Mouse (Mus musculus) left cerebral cortex, postnatal 10 days (tissue): Measurements from ENCODE around the gene Mrgprb8. TPM values are rescaled to one million over a fixed set of nuclear protein-coding genes. Genes with fewer than 3 reads are reported as not detected.
"Not testable (repeated sequence)": the region's sequence is repeated elsewhere in the genome, so short reads cannot be mapped to it uniquely, and the experiment has no call there.

ENCODE experiments used
- DNase-seq, 2 experiments: peaks; one replicate each; pipeline ENCODE4 v3.0.0; 2021 to 2022; ENCODE audit warnings: low spot score in 2 of 2, mixed read lengths in 1 of 2; ENCODE audit errors: extremely low spot score in 1 of 2
- intact Hi-C: fragments of 180-260 bp; cut with DNase I; formaldehyde crosslinking; loops from one replicate; pipeline ENCODE4 v1.15.1; 2025
- total RNA-seq, 2 experiments: library from RNA; stranded (reverse); gene quantifications; 2 replicates each; pipeline ENCODE4 v1.2.3; 2021

Mrgprb8 gene
- total RNA-seq: not detected

GRCm38 (mm10) chr7:48388226-48388625 is at the start of gene Mrgprb8:
Gene Mrgprb8, plus strand, starts transcription at chr7:48388526.
- intact Hi-C loops: no loop called here
- DNase-seq: no peak

GRCm38 (mm10) chr7:48435936-48436335 is 47.6 kb downstream of the Mrgprb8 start:
- intact Hi-C loops: not testable (repeated sequence)

GRCm38 (mm10) chr7:48436581-48436980 is 48.3 kb downstream of the Mrgprb8 start:
- intact Hi-C loops: no loop called here
- no peak for DNase-seq

More at GRCm38 (mm10) chr7:48435936-48436335, 47.6 kb downstream of the Mrgprb8 start:
- not testable (repeated sequence) for DNase-seq

Other genes starting within 250 kb of the Mrgprb8 start
- not detected for gene Mrgprb5, start 219.5 kb upstream of the Mrgprb8 start, total RNA-seq
- gene Mrgprb4, start 189.2 kb upstream of the Mrgprb8 start, total RNA-seq: not detected
- not detected for gene Mrgprb1, start 67.8 kb downstream of the Mrgprb8 start, total RNA-seq
- not detected for gene Mrgprx2, start 110.8 kb downstream of the Mrgprb8 start, total RNA-seq
- not detected for gene Mrgprb2, start 169.6 kb downstream of the Mrgprb8 start, total RNA-seq